Mouse (Mus musculus): Measurements from ENCODE around the gene Tspo.

Tspo gene

GRCm38 (mm10) chr15:83532606-83533005, 30.8 kb upstream of the Tspo start:
- Histone ChIP-seq H3K36me3 (ENCODE audit: insufficient read depth, low read length) (peaks cover 5% of the 10 kb centered on the region; the same call in 1 of the 2 replicates), H3K9me3 (ENCODE audit: low read length) (no peaks in the 10 kb centered on the region), H3K4me3 (replicated peaks; ENCODE audit: low read length) (no peak overlapping the region), H3K4me1 (replicated peaks; ENCODE audit: low read depth, low read length) (peaks cover 79% of the 10 kb centered on the region), H3K27me3 (ENCODE audit: insufficient read depth, low read length) (peaks cover 11% of the 10 kb centered on the region)
- TF ChIP-seq POU5F1 (IDR thresholded peaks at IDR 0.05; ENCODE audit: borderline replicate concordance, low read length) (no peak), NANOG (IDR thresholded peaks at IDR 0.05; ENCODE audit: borderline replicate concordance, low read length) (no peak), CTCF (conservative IDR thresholded peaks at IDR 0.05; ENCODE audit: low read length) (no peak)

DNA sequence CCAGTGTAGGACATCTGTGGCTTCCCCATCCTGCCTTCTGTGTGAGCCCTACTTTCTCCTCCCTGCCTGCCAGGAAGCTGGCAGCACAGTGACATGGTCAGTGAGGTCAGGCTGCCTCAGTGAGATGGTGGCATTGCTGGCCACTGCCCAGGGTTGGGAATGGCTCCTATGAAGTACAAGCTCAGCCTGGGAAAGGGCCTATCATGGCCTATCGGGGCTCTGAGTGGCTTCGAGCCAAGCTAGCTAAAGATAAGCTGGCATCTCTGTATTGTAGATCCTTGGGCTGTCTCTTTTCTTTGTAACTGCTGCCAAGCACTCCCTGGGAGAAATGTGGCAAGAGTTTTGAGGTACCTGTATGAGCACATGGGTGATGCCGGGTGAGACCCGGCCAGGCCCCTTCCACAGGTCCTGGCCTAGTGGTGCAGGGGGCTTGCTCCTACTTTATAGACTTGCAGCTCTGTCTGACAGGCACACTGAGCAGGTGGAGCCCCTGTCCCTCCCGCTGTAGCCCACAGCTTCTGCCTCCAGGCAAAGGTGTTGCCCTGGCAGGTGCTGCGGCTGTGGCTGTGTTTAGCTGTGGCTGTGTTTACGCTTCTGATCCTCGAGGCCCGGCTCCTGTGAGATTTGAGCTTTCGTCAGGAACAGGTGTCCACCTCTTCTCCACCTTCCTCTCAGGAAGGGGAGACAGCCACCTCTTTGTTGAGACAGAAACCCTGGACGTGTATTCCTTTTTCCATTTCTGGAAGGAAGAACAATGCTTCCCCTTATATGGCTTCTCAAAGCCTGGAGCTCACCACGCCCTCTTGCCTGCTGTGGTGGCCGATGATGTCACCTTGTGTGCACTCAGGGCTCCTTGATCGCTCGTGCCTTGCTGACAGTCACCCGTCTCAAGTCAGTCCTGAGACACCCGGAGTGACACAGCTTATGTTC, 28.2 kb upstream of the Tspo start:
- H3K9me3 ChIP-seq (ENCODE audit: low read length) = no peaks in the 10 kb centered on the region

GRCm38 (mm10) chr15:83535890-83536231, 27.5 kb upstream of the Tspo start:
- Histone ChIP-seq H3K27me3 (ENCODE audit: insufficient read depth, low read length) (no peaks in the 10 kb centered on the region), H3K9me3 (ENCODE audit: low read length) (no peaks in the 10 kb centered on the region), H3K4me3 (replicated peaks; ENCODE audit: low read length) (peak overlapping the region; percentile 35; the same call in 1 of the 2 replicates), H3K36me3 (ENCODE audit: insufficient read depth, low read length) (peaks cover 1% of the 10 kb centered on the region; the same call in 1 of the 2 replicates), H3K4me1 (replicated peaks; ENCODE audit: low read depth, low read length) (peaks cover 67% of the 10 kb centered on the region)
- TF ChIP-seq NANOG (IDR thresholded peaks at IDR 0.05; ENCODE audit: borderline replicate concordance, low read length) (no peak), POU5F1 (IDR thresholded peaks at IDR 0.05; ENCODE audit: borderline replicate concordance, low read length) (no peak), CTCF (conservative IDR thresholded peaks at IDR 0.05; ENCODE audit: low read length) (no peak)

More for the DNA sequence above, 28.2 kb upstream of the Tspo start:
- Histone ChIP-seq H3K36me3 (ENCODE audit: insufficient read depth, low read length) (peaks cover 5% of the 10 kb centered on the region; the same call in 1 of the 2 replicates), H3K4me3 (replicated peaks; ENCODE audit: low read length) (peak overlapping the region; percentile 35; the same call in 1 of the 2 replicates), H3K4me1 (replicated peaks; ENCODE audit: low read depth, low read length) (peaks cover 73% of the 10 kb centered on the region), H3K27me3 (ENCODE audit: insufficient read depth, low read length) (no peaks in the 10 kb centered on the region)
- TF ChIP-seq POU5F1 (IDR thresholded peaks at IDR 0.05; ENCODE audit: borderline replicate concordance, low read length) (no peak), NANOG (IDR thresholded peaks at IDR 0.05; ENCODE audit: borderline replicate concordance, low read length) (no peak), CTCF (conservative IDR thresholded peaks at IDR 0.05; ENCODE audit: low read length) (no peak)

DNA sequence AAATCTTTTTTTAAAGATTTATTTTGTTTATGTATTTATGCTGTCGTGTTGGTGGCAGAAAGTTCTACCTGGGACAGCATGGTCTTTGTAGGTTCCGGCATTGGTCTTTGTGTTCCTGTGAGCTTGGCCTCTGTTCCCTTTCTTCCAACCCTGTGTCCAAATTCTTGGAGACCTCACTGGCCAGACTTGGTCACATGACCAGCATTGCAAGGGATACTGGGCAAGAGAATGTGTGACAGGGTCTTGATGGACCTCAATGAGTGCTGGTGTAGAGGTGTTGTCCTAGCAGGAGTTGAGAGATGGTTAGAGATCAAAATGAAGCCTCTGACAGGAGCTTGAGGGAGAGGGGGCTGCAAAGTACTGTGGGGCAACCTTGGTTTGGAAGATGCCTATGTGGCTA, 24.5 kb upstream of the Tspo start:
- no peak overlapping the region for H3K4me3 ChIP-seq (replicated peaks; ENCODE audit: low read length)
- TF ChIP-seq CTCF (conservative IDR thresholded peaks at IDR 0.05; ENCODE audit: low read length) (no peak), NANOG (IDR thresholded peaks at IDR 0.05; ENCODE audit: borderline replicate concordance, low read length) (no peak), POU5F1 (IDR thresholded peaks at IDR 0.05; ENCODE audit: borderline replicate concordance, low read length) (no peak)
- H3K36me3 ChIP-seq (ENCODE audit: insufficient read depth, low read length) = no peaks in the 10 kb centered on the region; the same call in 1 of the 2 replicates
- no peaks in the 10 kb centered on the region for H3K27me3 ChIP-seq (ENCODE audit: insufficient read depth, low read length)
- no peaks in the 10 kb centered on the region for H3K9me3 ChIP-seq (ENCODE audit: low read length)
- peaks cover 55% of the 10 kb centered on the region for H3K4me1 ChIP-seq (replicated peaks; ENCODE audit: low read depth, low read length)

- no peak for TF ChIP-seq POU5F1 (IDR thresholded peaks at IDR 0.05; ENCODE audit: borderline replicate concordance, low read length)
- no peak for TF ChIP-seq CTCF (conservative IDR thresholded peaks at IDR 0.05; ENCODE audit: low read length)
- Histone ChIP-seq H3K4me1 (replicated peaks; ENCODE audit: low read depth, low read length) (peaks cover 51% of the 10 kb centered on the region), H3K4me3 (replicated peaks; ENCODE audit: low read length) (no peak overlapping the region), H3K27me3 (ENCODE audit: insufficient read depth, low read length) (no peaks in the 10 kb centered on the region), H3K36me3 (ENCODE audit: insufficient read depth, low read length) (peaks cover 5% of the 10 kb centered on the region), H3K9me3 (ENCODE audit: low read length) (no peaks in the 10 kb centered on the region)
These were observed 23.5 kb upstream of the Tspo start for GRCm38 (mm10) chr15:83539905-83540304.

GRCm38 (mm10) chr15:83541647-83542287, 21.6 kb upstream of the Tspo start:
- Histone ChIP-seq H3K4me1 (replicated peaks; ENCODE audit: low read depth, low read length) (peaks cover 51% of the 10 kb centered on the region), H3K4me3 (replicated peaks; ENCODE audit: low read length) (no peak overlapping the region)
- TF ChIP-seq NANOG (IDR thresholded peaks at IDR 0.05; ENCODE audit: borderline replicate concordance, low read length) = no peak
- no peak for TF ChIP-seq CTCF (conservative IDR thresholded peaks at IDR 0.05; ENCODE audit: low read length)
- no peak for TF ChIP-seq POU5F1 (IDR thresholded peaks at IDR 0.05; ENCODE audit: borderline replicate concordance, low read length)

GRCm38 (mm10) chr15:83546029-83546428, 17.4 kb upstream of the Tspo start:
- no peak for TF ChIP-seq POU5F1 (IDR thresholded peaks at IDR 0.05; ENCODE audit: borderline replicate concordance, low read length)
- Histone ChIP-seq H3K27me3 (ENCODE audit: insufficient read depth, low read length) (no peaks in the 10 kb centered on the region), H3K4me1 (replicated peaks; ENCODE audit: low read depth, low read length) (peaks cover 38% of the 10 kb centered on the region), H3K9me3 (ENCODE audit: low read length) (no peaks in the 10 kb centered on the region), H3K36me3 (ENCODE audit: insufficient read depth, low read length) (peaks cover 66% of the 10 kb centered on the region), H3K4me3 (replicated peaks; ENCODE audit: low read length) (0 out of 2 replicates have a peak overlapping the region, but pooled peaks have one; percentile 10)

More at GRCm38 (mm10) chr15:83541647-83542287, 21.6 kb upstream of the Tspo start:
- H3K36me3 ChIP-seq (ENCODE audit: insufficient read depth, low read length) = peaks cover 23% of the 10 kb centered on the region
- no peaks in the 10 kb centered on the region for H3K27me3 ChIP-seq (ENCODE audit: insufficient read depth, low read length)
- no peaks in the 10 kb centered on the region for H3K9me3 ChIP-seq (ENCODE audit: low read length)

- H3K36me3 ChIP-seq (ENCODE audit: insufficient read depth, low read length) = peaks cover 75% of the 10 kb centered on the region
- H3K4me3 ChIP-seq (replicated peaks; ENCODE audit: low read length) = no peak overlapping the region
- peaks cover 33% of the 10 kb centered on the region for H3K4me1 ChIP-seq (replicated peaks; ENCODE audit: low read depth, low read length)
- no peaks in the 10 kb centered on the region for H3K9me3 ChIP-seq (ENCODE audit: low read length)
- TF ChIP-seq NANOG (IDR thresholded peaks at IDR 0.05; ENCODE audit: borderline replicate concordance, low read length) (no peak), POU5F1 (IDR thresholded peaks at IDR 0.05; ENCODE audit: borderline replicate concordance, low read length) (no peak), CTCF (conservative IDR thresholded peaks at IDR 0.05; ENCODE audit: low read length) (no peak)
- H3K27me3 ChIP-seq (ENCODE audit: insufficient read depth, low read length) = no peaks in the 10 kb centered on the region
These were observed 16.2 kb upstream of the Tspo start for GRCm38 (mm10) chr15:83547144-83547543.
